Mouse (Mus musculus) CD4-positive, CD25-positive, alpha-beta regulatory T cell, adult 2 months (primary cell): ENCODE data around the gene Vgll2.

Source experiments
- DNase-seq: peaks from one replicate; pipeline ENCODE4 v3.0.0-alpha.2; 2012; ENCODE audit warnings: low read depth, low spot score

The Vgll2 gene

DNA sequence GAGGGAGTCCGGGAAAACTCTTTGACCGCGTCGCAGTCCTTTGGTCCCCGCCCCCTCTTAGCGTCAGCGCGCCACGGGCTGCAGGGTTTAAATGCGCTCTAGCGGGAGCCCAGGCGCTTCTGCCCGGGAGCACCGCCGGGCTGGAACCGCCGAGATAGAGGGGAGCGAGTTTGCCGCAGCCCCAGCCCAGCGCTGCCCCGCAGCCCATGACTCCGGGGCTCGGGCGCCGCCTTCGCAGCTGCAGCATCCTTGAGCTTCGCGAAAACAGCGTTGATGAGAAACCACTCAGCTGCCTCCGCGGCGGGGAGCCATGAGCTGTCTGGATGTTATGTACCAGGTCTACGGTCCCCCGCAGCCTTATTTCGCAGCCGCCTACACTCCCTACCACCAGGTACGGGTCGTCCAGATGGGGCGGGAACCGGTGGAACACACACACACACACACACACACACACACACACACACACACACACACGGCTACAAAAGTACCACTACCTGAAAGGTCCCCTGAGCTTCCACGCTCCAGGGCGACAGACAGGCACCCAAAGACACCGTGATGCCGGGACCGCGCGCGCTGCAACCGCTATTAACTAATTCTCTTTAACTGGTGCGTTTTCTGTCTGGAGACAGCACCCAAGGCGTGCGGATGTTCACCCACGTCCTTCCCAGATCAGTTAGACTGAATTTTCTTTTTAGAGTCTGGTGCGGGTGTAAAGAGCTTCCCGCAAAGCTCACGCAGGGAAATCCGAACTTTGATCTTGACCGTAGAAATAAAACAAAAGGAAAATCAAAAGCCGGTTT, at the start of gene Vgll2:
Gene Vgll2 (plus strand): TSS at position 90 of the 800 bp plus-strand sequence.
- DNase-seq: no peak

GRCm38 (mm10) chr10:51975137-51975536, 47.2 kb upstream of the Vgll2 start:
- DNase-seq: no peak

DNA sequence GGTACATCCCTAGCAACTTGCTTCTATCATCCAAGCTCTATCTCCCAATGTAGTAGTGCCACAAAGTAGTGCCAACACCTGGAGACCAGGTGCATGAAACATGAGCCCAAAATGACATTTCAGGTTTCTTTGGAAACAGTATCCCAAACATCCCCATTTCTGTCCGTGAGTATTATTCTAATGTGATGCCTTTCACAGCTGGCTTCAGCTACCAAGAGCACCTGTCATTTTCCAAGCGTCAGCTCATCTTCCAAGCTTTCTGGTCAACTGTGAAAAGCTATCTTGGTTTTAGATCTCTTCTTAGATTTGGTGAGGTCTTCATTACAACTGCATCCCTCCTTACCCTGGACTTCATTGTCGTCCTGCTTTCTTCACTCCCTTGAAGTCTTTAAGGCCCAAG, 46.7 kb upstream of the Vgll2 start:
- DNase-seq: no peak

GRCm38 (mm10) chr10:51981651-51982050, 40.7 kb upstream of the Vgll2 start:
- no peak for DNase-seq

DNA sequence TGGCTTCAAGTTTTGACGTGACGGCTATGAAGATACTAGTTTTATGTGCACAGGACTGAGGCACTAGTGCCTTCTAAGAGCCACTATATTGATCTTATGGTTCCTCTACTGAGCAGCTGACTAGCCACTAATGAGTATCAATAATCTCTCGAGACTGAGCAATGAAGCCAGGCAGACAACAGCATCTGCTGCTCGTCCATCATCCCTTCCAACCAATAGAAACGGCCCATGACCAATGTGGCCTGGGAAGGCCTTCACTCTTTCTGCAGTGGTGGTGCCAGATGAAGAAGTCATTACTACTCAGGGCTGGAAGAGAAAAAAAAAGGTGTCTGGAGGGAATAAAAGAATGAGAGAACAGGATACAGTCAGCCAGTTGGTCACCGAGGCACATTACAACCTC, 39.9 kb upstream of the Vgll2 start:
- DNase-seq: no peak

DNA sequence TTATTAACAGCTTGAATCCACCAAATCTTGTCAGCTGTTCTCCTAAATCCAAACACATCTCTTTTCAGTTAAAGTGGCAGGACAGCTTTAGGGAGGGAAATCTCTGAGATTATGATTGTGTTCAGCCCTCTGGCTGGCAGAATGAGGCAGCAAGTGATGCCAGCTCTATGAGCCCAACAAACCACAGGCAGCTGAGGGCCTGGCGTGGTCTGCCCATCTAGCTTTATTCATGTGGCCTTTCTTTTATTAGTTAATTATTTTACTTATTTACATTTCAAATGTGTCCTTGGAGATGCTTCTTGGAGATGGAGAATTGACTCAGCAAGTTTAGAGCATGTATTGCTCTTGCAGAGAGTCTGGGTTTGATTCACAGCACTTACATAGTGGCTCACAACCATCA, 3.8 kb upstream of the Vgll2 start:
- no peak for DNase-seq

DNA sequence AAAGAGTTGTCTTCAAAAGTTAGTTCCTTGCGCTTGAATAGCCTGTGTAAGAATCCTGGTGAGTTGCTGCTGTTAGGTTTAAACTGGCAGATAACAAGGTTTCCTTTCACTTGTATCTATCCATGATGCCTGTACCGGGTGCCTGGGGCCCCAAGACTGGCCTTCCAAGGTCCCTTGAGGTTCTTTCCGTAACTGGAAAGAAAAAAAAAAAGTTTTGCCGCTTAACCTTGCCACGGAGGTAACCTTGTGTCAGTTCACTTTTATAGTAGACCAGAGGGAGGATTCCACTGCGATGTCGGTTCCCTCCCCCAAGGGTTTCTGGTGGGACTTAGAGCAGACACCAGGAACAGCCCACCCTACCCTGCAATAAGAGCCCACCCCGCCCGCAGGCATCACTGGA, 1.1 kb upstream of the Vgll2 start:
- DNase-seq: no peak

- no peak for DNase-seq
Measured at GRCm38 (mm10) chr10:52021736-52022394, 437 bp upstream of the Vgll2 start.

- DNase-seq: no peak
Measured at GRCm38 (mm10) chr10:52023213-52024052, 1.1 kb downstream of the Vgll2 start.

- DNase-seq: no peak
Measured at GRCm38 (mm10) chr10:52024053-52024410, 1.7 kb downstream of the Vgll2 start.

GRCm38 (mm10) chr10:52025291-52025690, 3.0 kb downstream of the Vgll2 start:
- no peak for DNase-seq

DNA sequence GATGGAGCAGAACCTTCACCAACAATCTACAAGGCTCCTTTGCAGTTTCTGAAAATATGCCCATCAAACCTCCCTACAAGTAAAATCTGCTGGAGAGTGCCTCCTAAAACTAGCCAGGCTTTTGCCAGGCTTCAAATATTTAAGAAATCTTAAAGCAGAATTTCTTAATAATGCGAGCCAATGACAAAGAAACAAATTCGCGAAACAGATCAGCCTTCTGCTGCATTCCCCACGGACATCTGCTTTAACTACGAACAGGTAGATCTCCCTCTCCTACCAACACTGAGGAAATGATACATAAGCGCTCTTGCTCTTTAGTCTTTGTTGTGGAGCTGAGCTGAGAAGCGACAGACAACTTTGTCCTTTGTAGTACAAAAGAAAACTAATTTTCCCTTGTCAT, 3.5 kb downstream of the Vgll2 start:
- DNase-seq: no peak

DNA sequence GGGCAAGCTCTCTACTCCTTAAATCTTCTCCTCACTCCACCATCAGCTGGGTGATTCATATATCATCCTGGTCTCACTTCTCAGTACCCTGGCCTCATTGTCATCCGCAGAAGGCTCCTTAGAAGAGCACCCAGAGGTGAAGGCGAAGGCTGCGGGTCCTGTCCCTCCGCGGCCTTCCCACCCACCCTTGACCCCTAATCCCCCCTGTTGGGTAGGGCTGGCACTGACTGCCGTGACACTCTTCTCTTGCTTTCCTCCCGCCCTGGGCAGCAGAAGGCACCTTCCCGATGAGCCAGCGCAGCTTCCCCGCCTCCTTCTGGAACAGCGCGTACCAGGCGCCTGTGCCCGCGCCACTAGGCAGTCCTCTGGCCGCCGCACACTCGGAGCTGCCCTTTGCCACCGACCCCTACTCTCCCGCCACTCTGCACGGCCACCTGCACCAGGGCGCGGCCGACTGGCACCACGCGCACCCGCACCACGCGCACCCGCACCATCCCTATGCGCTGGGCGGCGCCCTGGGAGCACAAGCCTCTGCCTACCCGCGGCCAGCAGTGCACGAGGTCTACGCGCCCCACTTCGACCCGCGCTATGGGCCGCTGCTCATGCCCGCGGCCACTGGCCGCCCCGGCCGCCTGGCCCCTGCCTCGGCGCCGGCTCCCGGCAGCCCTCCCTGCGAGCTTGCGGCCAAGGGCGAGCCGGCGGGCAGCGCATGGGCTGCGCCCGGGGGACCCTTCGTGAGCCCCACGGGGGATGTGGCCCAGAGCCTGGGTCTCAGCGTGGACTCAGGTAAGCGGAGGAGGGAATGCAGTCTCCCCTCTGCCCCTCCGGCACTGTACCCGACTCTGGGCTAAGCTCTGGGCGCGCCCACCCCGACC, 5.1 kb downstream of the Vgll2 start:
- DNase-seq: no peak

- no peak for DNase-seq
Measured at GRCm38 (mm10) chr10:52028561-52029370, 6.5 kb downstream of the Vgll2 start.

GRCm38 (mm10) chr10:52029421-52030080, 7.2 kb downstream of the Vgll2 start:
- no peak for DNase-seq

DNA sequence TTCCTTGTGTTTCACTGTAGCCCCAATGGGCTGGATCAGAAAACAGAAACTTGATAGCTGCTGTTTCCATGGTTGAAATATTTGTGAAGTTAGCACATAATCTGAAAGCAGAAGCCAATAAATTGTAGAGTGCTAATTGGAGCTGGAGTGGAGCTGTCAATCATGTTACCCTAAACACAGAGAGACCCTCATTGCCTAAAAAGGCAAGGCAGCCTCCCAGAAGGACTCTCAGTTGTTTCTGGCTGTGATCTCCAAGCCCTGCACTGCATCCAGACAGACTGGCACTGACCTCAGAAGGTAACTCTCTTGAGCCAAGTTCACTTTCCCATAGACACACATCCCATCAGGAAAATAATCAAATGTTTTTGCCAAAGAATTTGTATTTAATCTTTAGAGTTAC, 11.4 kb downstream of the Vgll2 start:
- DNase-seq: no peak

- DNase-seq: no peak
Measured at GRCm38 (mm10) chr10:52039392-52039791, 17.1 kb downstream of the Vgll2 start.

GRCm38 (mm10) chr10:52043086-52043485, 20.8 kb downstream of the Vgll2 start:
- DNase-seq: no peak

DNA sequence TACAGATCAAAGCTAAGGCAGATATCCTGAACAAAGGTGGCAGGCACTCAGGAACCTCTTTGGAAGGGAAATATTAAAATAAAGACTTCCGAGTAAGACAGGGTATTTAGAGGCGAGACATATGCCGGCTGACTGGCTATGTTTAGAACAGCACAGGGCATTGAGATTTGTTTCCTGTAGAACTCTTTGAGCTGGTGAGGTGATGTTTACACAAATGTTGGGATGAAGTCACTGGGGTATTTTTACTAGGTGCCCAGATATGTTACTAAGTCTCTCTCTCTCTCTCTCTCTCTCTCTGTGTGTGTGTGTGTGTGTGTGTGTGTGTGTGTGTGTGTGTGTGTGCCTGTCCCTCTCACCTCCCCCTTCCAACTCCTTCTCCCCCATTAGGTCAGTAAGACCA, 26.0 kb downstream of the Vgll2 start:
- no peak for DNase-seq

- DNase-seq: peak; percentile 3
Measured at GRCm38 (mm10) chr10:52072482-52072881, 50.2 kb downstream of the Vgll2 start.
